Mouse (Mus musculus) hematopoietic stem cell, adult 5-6 weeks (primary cell): ENCODE measurements around the gene Htr1d. TPM values are rescaled to one million over a fixed set of nuclear protein-coding genes. Genes with fewer than 3 reads are reported as not detected.

Experiments used
- ATAC-seq, 2 experiments: fragments of 125-278 bp in 1 of 2; replicated peaks in 1 of 2; 2 replicates each; pipeline ENCODE4 v1.8.0; 2016 to 2017; ENCODE audit warnings: inconsistent platforms in 2 of 2, mild to moderate bottlenecking in 2 of 2, moderate number of reproducible peaks in 2 of 2, low read depth in 1 of 2, moderate TSS enrichment in 1 of 2; ENCODE audit not compliant: low FRiP score in 2 of 2, poor library complexity in 2 of 2, severe bottlenecking in 2 of 2, insufficient read depth in 1 of 2, low TSS enrichment in 1 of 2
- total RNA-seq: library from RNA; stranded (forward); fragments of 172-1452, 232-1000 nt; gene quantifications from 2 replicates; pipeline ENCODE4 v1.2.3, GENCODE M21; 2017

Gene Htr1d
- total RNA-seq, 1 experiment from 2014 or later = not detected

DNA sequence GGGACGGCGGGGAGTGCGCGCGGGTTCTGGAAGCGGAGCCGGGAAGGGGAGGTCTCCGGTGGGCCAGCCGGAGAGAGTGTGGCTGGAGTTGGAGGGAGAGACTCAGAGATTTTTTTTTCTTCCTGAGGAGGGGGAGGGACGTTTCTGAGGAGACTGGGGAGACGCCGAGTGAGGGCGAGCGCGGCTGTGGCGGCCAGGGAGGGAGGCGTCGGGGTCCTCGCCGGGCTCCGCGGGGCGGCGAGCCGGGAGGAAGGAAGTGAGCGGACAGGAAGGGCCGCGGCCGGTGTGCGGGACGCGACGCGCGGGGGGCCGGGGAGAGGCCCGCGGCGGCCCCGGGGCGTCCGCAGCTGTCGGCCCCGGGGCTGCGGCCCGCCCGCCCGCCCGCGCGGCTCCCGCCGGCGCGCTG is 46.6 kb downstream of the Htr1d start:
- peak; percentile 3 to 12; a peak in 1 of 4 replicates for ATAC-seq

DNA sequence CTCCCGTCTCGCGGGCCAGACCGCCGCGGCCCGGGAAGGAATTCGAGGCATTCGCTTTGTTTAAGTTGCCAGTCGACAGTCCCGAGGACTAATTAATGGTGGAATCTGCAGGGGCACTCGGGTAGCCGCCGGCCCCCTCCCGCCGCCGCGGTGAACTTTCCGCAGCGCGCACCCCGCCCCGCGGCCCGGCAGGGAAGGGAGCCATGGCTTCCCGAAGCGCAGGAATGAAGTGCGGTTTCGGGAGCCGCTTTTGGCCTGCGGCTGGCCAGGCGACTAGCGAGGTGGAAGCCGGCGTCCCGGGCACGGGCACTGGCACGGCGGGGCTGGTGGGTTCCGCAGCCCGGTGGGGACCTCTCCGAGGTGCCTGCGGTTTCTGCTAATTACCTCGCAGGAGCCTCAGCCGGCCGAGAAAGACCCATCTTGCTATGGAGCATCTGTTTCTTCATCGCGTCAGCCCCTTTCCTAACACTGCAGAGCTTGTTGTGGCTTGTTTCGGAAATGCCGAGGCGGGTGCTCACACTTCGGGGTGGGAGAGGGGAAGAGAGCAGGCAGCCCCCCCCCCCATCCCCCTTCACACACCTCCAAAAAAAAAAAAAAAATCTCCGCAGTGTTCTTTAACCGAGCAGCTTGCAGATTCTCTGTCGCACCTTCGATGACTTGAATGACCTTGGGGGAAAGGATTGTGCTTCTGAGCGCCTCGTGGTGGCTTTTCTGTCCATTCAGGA is 47.2 kb downstream of the Htr1d start:
- ATAC-seq = no peak

DNA sequence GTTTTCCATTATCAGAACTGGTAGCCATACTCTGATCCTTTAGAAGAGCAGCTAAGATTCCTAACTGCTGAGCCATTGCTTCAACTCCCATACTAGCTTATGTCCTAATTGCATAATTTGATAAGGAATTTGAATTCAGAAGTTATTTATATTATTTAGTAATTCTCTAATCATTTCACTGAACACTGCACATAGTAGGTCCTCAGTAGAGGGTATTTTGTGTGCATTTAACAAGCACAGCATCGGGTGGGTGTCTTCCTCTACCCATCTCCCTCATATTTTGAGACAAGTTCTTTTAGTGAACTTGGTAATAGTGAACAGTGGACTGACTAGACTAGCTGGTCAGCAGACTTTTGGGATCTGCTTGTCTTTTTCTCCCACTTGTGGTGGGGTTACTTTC is 53.4 kb downstream of the Htr1d start:
- ATAC-seq = no peak

DNA sequence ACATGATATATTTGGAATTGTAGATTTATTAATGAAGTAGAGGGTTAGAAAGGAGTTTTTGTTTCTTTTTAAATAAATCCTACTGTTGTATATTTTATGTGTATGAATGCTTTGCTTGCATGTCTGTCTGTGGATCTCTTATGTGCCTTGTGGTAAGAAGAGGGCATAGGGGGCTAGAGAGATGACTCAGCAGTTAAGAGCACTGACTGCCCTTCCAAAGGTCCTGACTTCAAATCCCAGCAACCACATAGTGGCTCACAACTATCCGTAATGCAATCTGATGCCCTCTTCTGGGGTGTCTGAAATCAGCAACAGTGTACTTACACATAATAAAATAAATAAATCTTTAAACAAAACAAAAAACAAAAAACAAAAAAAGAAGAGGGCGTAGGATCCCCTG is 63.2 kb downstream of the Htr1d start:
- no peak for ATAC-seq

Other genes starting within 250 kb of the Htr1d start
- 0.19 and 0.25 TPM in 2 replicates for gene Asap3, start 217.2 kb upstream of the Htr1d start, total RNA-seq
- gene Tcea3, start 175.8 kb upstream of the Htr1d start, total RNA-seq = 0.81 TPM in 1 of 2 replicates, not detected in the other
- gene Zfp46, start 138.8 kb upstream of the Htr1d start, total RNA-seq = 10.0 and 12.6 TPM in 2 replicates
- gene Hnrnpr, start 112.6 kb upstream of the Htr1d start, total RNA-seq = 217 and 281 TPM in 2 replicates
- gene 6030445D17Rik, start 38.7 kb downstream of the Htr1d start, total RNA-seq = 1.6 TPM in 1 of 2 replicates, not detected in the other
- gene Luzp1, start 46.2 kb downstream of the Htr1d start, total RNA-seq = 7.6 and 8.9 TPM in 2 replicates
- 122 and 124 TPM in 2 replicates for gene Kdm1a, start 179.2 kb downstream of the Htr1d start, total RNA-seq
- not detected in 2 replicates for gene Tex46, start 186.9 kb downstream of the Htr1d start, total RNA-seq
- gene Lactbl1, start 199.1 kb downstream of the Htr1d start, total RNA-seq = 0.35 and 0.69 TPM in 2 replicates